Mouse (Mus musculus) lung, postnatal 0 days (tissue): ENCODE measurements around the gene Pik3c2b. TPM values are rescaled to one million over a fixed set of nuclear protein-coding genes. Genes with fewer than 3 reads are reported as not detected.
A peak's percentile ranks its signal among the peaks of the same experiment; 100 is the strongest.

Experiments used
- ATAC-seq: fragments of 200-750 bp; cut with Nextera tagmentation; 2 replicates; pipeline ENCODE4 v1.8.0; 2017; ENCODE audit warnings: moderate library complexity
- DNase-seq: peaks from one replicate; pipeline ENCODE4 v3.0.0-alpha.2; 2016; ENCODE audit warnings: low spot score
- H3K27ac ChIP-seq: fragments of 300-500 bp; sonication (generic); 2 replicates; pipeline ENCODE4 v1.5.1; 2014; ENCODE audit warnings: antibody characterized with exemption, mild to moderate bottlenecking, low read length, mixed read lengths
- H3K27me3 ChIP-seq: fragments of 300-500 bp; sonication (generic); replicated peaks from 2 replicates; pipeline ENCODE4 v1.6.1; 2014; ENCODE audit warnings: low read length, mixed read lengths; ENCODE audit not compliant: insufficient read depth
- H3K36me3 ChIP-seq: fragments of 300-500 bp; sonication (generic); 2 replicates; pipeline ENCODE4 v1.6.1; 2014; ENCODE audit warnings: low read length, mixed read lengths; ENCODE audit not compliant: insufficient read depth
- H3K4me1 ChIP-seq: fragments of 300-500 bp; sonication (generic); 2 replicates; pipeline ENCODE4 v1.6.1; 2014; ENCODE audit warnings: antibody characterized with exemption, low read depth, low read length, mixed read lengths; ENCODE audit not compliant: insufficient read depth
- H3K4me2 ChIP-seq: fragments of 300-500 bp; sonication (generic); replicated peaks from 2 replicates; pipeline ENCODE4 v1.6.1; 2014; ENCODE audit warnings: low read depth, mild to moderate bottlenecking, low read length, moderate library complexity, mixed read lengths
- H3K4me3 ChIP-seq: fragments of 300-500 bp; sonication (generic); 2 replicates; pipeline ENCODE4 v1.5.1; 2014; ENCODE audit warnings: low read depth, low read length
- H3K9ac ChIP-seq: fragments of 300-500 bp; sonication (generic); replicated peaks from 2 replicates; pipeline ENCODE4 v1.6.1; 2014; ENCODE audit warnings: low read depth, mild to moderate bottlenecking
- H3K9me3 ChIP-seq: fragments of 300-500 bp; sonication (generic); 2 replicates; pipeline ENCODE4 v1.6.1; 2016; ENCODE audit warnings: low read length, mixed read lengths
- CTCF ChIP-seq: IDR thresholded peaks from 2 replicates; pipeline ENCODE4 v1.5.1; 2016; ENCODE audit warnings: antibody characterized with exemption, mild to moderate bottlenecking
- EP300 ChIP-seq: IDR thresholded peaks from 2 replicates; pipeline ENCODE4 v1.6.1; 2016; ENCODE audit warnings: antibody characterized with exemption, mild to moderate bottlenecking, control low read depth
- WGBS: fragments of 180-500 bp; shearing (Covaris S2); extraction: QIAGEN DNeasy Blood & Tissue Kit; methylation state at CpG from one replicate; pipeline ENCODE4 v1.1.7; 2014; 5-methylcytosine and 5-hydroxymethylcytosine counted together
- polyA plus RNA-seq: library from polyadenylated mRNA; unstranded; fragments of >200 nt; fragmentation: Nextera tagmentation; extraction: Ambion mirVana; gene quantifications from 2 replicates; pipeline ENCODE4 v1.2.1, GENCODE M21; 2015

Pik3c2b gene
- polyA plus RNA-seq, 1 experiment from 2014 or later: 4.6 TPM

DNA sequence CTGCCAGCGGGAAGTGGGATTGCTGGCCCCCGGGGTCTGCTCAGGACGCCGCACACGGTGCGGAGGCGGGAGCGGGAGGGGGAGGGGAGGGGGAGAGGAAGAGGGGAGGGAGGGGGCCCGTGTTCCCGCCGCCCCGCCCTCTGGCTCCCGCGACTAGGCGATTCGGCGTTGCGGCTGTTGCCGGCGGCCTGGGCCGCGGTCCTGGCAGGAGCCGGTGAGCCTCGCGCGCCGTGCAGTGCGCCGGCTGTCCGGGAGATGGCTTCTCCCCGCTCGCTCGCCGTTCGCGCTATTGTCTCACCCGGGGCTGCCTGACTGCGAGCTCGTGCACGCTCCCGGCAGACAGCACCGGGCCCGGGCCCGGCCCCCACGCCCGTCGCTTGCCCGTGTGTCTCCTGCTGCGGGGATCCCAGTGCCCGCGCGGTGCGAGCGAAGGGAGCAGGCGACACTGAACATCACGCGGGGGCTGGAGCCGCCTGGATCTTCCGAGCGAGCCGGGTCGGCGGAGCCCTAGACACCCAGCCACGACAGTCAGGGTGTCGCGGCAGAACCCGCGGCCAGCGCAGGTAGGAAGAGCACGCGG, 484 bp downstream of the Pik3c2b start:
- Histone ChIP-seq H3K9me3 (no peaks in the 10 kb centered on the region), H3K4me2 (peak overlapping the region; percentile 99), H3K4me3 (peak overlapping the region; percentile 75), H3K36me3 (no peaks in the 10 kb centered on the region), H3K4me1 (peaks cover 10% of the 10 kb centered on the region; the same call in 1 of the 2 replicates), H3K27ac (peak overlapping the region; percentile 80), H3K27me3 (no peaks in the 10 kb centered on the region), H3K9ac (peak overlapping the region; percentile 64)
- under 1% methylated on average over 48 of the region's 71 CpGs for WGBS
- DNase-seq (peak; percentile 85), ATAC-seq (peak; percentile 94)
- peak; percentile 69 for TF ChIP-seq CTCF
- TF ChIP-seq EP300: no peak

DNA sequence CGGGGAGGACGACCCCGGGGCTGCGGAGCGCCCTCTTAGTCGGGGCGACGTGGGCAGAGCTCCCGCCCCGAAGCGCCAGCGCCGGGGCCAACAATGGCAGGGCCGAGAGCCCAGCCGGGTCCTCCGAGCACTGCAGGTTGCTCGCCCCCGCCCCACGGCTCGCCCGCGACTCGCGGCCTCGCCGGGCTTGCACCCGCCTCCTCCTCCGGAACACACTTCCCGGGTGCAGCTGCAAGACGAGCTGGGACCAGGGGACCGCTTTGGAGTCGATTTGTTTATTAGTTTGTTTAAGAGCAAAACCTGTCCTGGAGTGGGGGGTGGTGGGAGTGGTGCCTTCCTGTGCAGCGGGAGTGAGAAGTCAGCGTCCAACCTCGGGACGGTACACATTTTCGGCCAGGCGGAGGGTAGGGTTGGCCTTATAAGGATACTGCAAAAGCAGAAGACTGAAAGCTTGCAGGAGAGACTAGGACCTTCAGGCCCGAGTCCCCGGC, 1.0 kb downstream of the Pik3c2b start:
- peak overlapping the region; percentile 64 for H3K9ac ChIP-seq
- TF ChIP-seq CTCF: no peak
- TF ChIP-seq EP300: no peak
- H3K4me1 ChIP-seq: peaks cover 10% of the 10 kb centered on the region; the same call in 1 of the 2 replicates
- DNase-seq (peak; percentile 45), ATAC-seq (peak; percentile 55)
- peak overlapping the region; percentile 99 for H3K4me2 ChIP-seq
- peak overlapping the region; percentile 75 for H3K4me3 ChIP-seq
- WGBS: under 1% methylated on average over 35 of the region's 40 CpGs
- H3K36me3 ChIP-seq: no peaks in the 10 kb centered on the region
- no peaks in the 10 kb centered on the region for H3K27me3 ChIP-seq
- H3K27ac ChIP-seq: peak overlapping the region; percentile 80
- H3K9me3 ChIP-seq: no peaks in the 10 kb centered on the region

DNA sequence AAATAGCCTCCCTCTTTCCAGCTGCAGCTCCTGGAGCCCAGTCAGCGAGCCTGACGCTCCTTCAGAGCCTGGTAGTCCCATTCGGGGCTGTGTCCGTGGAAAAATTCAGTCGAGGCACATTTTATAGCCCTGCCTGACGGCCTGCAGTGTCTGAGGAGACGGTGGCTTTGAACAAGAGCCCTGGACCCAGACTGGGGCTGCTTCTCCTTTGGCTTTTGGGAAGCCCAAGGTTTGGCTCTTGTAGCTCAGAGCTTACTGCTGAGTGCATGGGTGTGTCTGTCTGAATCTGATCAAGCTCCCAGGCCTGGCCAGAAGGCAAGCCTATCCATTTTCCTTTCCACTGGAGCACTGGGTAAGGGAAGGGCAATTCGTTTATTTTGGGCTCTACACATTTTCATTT, 2.1 kb downstream of the Pik3c2b start:
- H3K27me3 ChIP-seq: no peaks in the 10 kb centered on the region
- TF ChIP-seq CTCF: no peak
- TF ChIP-seq EP300: no peak
- ATAC-seq: no peak
- H3K4me3 ChIP-seq: peak overlapping the region; percentile 75; the same call in 1 of the 2 replicates
- H3K4me1 ChIP-seq: peaks cover 10% of the 10 kb centered on the region; the same call in 1 of the 2 replicates
- H3K4me2 ChIP-seq: peak overlapping the region; percentile 99
- H3K9ac ChIP-seq: no peak overlapping the region; the same call in 1 of the 2 replicates
- H3K9me3 ChIP-seq: no peaks in the 10 kb centered on the region
- 60% methylated on average over 8 of the region's 8 CpGs for WGBS
- DNase-seq: no peak
- no peaks in the 10 kb centered on the region for H3K36me3 ChIP-seq
- H3K27ac ChIP-seq: no peak overlapping the region

DNA sequence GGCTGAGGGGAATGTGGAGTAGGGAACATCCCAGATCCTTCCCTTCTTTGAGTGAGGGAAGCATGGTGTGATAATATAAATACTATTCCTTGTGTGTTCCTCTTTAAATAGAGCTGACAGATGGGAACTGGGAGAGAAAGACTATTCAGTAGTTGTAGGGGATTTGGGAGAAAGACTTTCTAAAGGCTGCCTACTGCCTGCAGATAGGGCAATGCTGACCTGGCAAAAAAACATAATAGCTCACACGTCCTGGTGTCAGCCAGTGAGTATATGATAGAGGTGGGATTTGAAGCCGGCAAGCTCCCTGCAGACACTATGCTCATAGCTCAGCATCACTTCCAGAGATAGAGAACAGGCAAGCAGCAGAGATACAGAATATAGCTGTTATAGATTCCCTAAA, 3.2 kb downstream of the Pik3c2b start:
- Histone ChIP-seq H3K9ac (no peak overlapping the region), H3K4me3 (no peak overlapping the region), H3K4me2 (no peak overlapping the region), H3K27me3 (no peaks in the 10 kb centered on the region), H3K9me3 (no peaks in the 10 kb centered on the region), H3K4me1 (peaks cover 10% of the 10 kb centered on the region; the same call in 1 of the 2 replicates), H3K27ac (no peak overlapping the region), H3K36me3 (no peaks in the 10 kb centered on the region)
- TF ChIP-seq CTCF (0 out of 2 replicates have a peak, but pooled peaks have one; percentile 2), EP300 (no peak)
- no peak for DNase-seq
- no peak for ATAC-seq
- WGBS: 58% methylated on average over 2 of the region's 2 CpGs

DNA sequence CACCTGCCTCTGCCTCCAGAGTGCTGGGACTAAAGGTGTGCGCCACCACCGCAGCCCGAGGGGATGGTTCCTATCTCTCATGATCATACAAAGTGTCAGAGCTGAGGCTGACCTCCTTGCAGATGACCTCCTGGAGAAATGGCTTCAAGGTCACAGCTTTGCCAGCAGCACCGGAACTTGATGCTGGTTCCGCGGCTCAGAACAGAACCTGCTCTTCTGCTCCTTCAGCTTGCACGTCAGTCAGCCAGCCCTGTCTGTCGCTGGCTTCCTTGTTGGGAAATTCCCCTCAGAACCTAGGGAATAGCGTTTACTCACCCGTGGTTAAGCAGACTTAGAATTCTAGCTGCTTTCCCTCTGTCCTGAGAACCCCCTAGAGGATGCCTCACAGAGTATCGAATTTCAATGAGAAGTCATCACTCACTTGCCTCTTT, 4.5 kb downstream of the Pik3c2b start:
- TF ChIP-seq EP300: no peak
- TF ChIP-seq CTCF: no peak
- Histone ChIP-seq H3K4me3 (no peak overlapping the region), H3K27ac (no peak overlapping the region), H3K9ac (no peak overlapping the region), H3K27me3 (no peaks in the 10 kb centered on the region), H3K36me3 (no peaks in the 10 kb centered on the region), H3K4me1 (peaks cover 10% of the 10 kb centered on the region; the same call in 1 of the 2 replicates), H3K4me2 (no peak overlapping the region), H3K9me3 (no peaks in the 10 kb centered on the region)
- 28% methylated on average over 11 of the region's 11 CpGs for WGBS
- DNase-seq: no peak
- ATAC-seq: no peak

DNA sequence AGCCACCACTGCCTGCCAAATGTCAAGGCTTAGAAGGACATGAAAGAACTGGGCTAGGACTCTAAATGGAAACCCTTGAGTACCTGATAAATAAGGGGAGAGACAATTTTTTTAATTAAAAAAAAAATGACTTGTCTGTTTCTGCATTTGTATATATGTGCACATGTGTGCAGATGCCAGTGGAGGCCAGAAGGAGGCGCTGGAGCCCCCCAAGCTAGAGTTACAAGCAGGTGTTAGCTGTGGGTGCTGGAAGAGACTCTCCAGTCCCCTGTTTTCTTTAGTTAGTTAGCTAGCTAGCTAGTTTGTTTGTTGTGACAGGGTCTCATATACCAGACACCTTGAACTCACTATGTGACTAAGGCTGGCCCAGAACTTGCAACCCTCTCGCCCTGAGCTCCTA, 6.4 kb downstream of the Pik3c2b start:
- Histone ChIP-seq H3K27me3 (no peaks in the 10 kb centered on the region), H3K4me2 (no peak overlapping the region), H3K9ac (no peak overlapping the region), H3K27ac (no peak overlapping the region), H3K4me3 (no peak overlapping the region), H3K4me1 (peaks cover 10% of the 10 kb centered on the region; the same call in 1 of the 2 replicates), H3K9me3 (no peaks in the 10 kb centered on the region), H3K36me3 (no peaks in the 10 kb centered on the region)
- no peak for TF ChIP-seq EP300
- TF ChIP-seq CTCF: peak; percentile 44
- no peak for DNase-seq
- ATAC-seq: no peak
- WGBS: 84% methylated on average over 2 of the region's 2 CpGs
